Mouse (Mus musculus) lung, postnatal 0 days (tissue): ENCODE results near the gene Vav3.

Experiments
- CTCF ChIP-seq: IDR thresholded peaks from 2 replicates; pipeline ENCODE4 v1.5.1; 2016; ENCODE audit warnings: antibody characterized with exemption, mild to moderate bottlenecking
- EP300 ChIP-seq: IDR thresholded peaks from 2 replicates; pipeline ENCODE4 v1.6.1; 2016; ENCODE audit warnings: antibody characterized with exemption, mild to moderate bottlenecking, control low read depth

DNA sequence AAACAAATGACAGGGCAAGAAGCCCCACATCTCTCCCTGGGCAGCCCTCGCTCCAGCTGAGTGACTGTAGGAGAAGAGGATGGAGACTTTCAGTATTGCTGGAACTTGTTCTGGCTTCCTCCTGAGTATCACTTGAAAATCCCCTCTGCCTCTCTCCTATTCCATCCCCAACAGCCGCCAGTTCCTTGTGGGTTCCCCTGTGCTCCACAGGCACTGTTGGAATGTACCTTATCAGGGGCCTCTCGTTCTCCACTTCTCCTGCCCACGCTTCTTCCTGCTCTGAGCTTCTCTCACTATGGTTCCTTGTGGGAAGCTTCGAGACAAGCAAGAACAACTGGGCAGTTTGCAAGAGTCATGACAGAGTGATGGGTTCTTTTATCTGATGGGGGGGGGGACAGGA, 23.1 kb downstream of the Vav3 start:
- TF ChIP-seq CTCF (no peak), EP300 (peak; percentile 5; the same call in 1 of the 2 replicates)
